Mouse (Mus musculus): ENCODE data around the gene Tdrd5. TPM values are rescaled to one million over a fixed set of nuclear protein-coding genes. Genes with fewer than 3 reads are reported as not detected.
"Not testable (repeated sequence)": the region's sequence is repeated elsewhere in the genome, so short reads cannot be mapped to it uniquely, and the experiment has no call there.

Gene Tdrd5
- not detected in 2 replicates for polyA plus RNA-seq (2012; ENCODE audit: insufficient read depth, insufficient read length, missing spikeins)

DNA sequence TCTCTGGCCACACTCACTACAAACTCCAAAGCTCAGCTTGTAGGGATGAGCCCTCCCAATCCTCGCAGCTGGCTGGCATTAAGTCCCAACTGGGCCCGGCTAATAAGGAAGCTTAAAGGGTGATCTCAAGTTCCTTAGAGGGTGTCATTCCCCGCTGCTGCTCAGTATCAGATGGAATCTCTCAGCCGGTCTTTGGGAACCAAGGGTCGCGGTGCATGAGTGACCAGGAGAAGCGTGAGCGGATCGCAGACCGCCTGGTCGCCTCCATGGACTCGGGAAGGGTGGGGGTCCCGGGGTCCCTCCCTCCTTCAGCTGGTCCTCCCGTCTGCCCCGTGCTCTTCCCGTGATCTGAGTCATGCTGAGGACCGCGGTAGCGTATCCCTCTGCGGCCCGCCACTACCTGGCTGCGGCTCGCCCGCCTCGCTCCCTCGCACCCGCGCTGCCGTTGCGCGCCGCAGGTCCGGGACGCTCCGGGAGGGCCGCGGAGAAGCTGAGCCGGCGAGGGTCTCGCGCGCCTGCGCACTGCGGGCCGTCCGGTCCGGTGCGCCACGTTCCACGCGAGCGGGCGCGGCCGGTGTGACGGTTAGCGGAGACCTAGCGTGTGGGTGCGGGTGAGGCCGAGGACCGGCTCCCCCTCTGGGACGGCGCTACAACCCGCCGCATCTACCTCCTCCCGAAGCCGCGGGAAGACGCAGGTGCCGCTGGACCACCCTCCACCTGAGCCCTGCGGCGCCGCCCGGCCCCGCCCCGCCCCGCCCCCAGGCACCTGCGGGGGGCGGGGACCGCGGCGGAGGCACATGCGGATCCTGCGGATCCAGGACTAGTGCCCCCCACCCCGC is at the start of gene Tdrd5:
TSS of gene Tdrd5 (minus strand) at position 754 of the 839 bp plus-strand sequence.
- no peak within 1 kb of the TSS for H3K27ac ChIP-seq (replicated peaks; ENCODE audit: low read depth, low read length)
- H3K4me1 ChIP-seq (ENCODE audit: control insufficient read depth, insufficient read depth, insufficient read length, low read length), result no peaks in the 10 kb centered on the region
- H3K4me3 ChIP-seq (ENCODE audit: insufficient read depth, low read depth, low read length), result peak within 1 kb of the TSS; percentile 47

DNA sequence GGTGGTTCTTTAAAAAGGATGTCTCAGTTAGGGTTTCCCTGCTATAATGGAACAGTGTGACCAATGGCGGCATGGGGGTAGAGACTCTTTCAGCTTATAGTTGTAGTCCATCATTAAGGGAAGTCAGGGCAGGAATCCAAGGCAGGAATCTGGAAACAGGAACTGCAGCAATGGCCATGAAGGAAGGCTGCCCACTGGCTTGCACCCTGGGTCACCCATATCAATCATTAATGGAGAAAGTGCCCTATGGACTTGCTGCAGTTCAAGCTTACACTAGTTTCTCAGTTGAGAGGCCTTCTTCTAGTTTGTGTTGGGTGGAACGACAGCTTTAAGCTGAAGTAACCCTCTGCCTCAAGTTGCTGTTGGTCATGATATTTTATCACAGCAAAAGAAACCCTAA is 49.0 kb upstream of the Tdrd5 start:
- Histone ChIP-seq H3K4me3 (ENCODE audit: insufficient read depth, low read depth, low read length) (no peak overlapping the region), H3K27ac (replicated peaks; ENCODE audit: low read depth, low read length) (no peak overlapping the region), H3K4me1 (ENCODE audit: control insufficient read depth, insufficient read depth, insufficient read length, low read length) (no peaks in the 10 kb centered on the region)

DNA sequence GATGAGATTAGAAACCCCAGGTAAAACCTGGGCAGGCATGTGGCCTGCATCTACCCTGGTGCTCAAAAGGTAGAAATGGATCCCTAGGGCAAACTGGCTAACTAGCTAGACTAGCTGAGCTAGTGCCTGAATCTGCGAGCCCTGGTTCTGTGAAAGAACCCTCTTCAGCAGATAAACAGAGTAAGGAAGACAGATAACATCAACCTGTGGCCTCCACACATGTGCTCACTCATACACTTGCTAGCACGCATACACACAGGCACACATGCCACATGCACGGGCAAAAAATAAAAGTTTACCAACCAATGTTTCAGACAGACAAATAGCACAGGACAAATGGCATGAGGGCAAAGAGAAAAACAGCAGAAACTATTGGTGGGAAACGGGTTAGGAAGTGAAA is 47.0 kb upstream of the Tdrd5 start:
- no peak overlapping the region for H3K27ac ChIP-seq (replicated peaks; ENCODE audit: low read depth, low read length)
- H3K4me1 ChIP-seq (ENCODE audit: control insufficient read depth, insufficient read depth, insufficient read length, low read length), result no peaks in the 10 kb centered on the region
- no peak overlapping the region for H3K4me3 ChIP-seq (ENCODE audit: insufficient read depth, low read depth, low read length)

DNA sequence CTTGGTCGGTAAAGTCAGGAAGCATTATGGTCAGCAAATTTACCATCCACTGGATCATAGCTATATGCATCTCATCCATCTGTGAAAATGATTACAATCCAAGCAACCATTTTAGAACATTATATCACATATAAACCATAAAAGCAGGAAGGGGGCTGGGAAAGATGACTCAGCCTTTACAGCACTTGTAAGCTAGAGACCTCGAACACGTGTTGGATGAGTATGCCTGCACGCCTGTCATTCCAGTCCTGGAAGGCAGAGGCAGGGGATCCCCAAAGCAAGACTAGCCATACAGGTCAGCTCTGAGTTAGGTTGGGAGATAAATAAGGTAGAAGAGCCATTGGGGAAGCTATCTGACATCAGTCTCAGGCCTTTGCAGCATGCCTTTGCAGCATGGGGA is 45.6 kb upstream of the Tdrd5 start:
- Histone ChIP-seq H3K27ac (replicated peaks; ENCODE audit: low read depth, low read length) (no peak overlapping the region), H3K4me3 (ENCODE audit: insufficient read depth, low read depth, low read length) (no peak overlapping the region), H3K4me1 (ENCODE audit: control insufficient read depth, insufficient read depth, insufficient read length, low read length) (no peaks in the 10 kb centered on the region)

DNA sequence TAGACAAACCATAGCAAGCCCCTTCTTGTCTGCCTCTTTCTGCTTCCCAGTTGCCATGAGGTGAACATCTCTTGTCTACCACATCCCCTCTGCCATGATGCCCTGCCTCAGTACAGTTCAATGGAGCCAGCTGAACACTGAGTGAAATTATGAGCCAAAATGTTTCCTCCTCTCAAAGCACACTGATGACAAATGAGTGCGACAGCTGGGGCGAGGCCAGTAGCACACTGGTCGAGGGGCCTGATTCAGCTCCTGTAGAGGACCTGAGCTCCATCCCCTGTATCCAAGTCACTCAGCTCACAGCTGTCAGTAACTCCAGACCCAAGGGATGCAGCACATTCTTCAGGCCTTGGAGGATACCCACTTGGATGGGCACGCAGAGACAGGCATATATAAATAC is 42.2 kb upstream of the Tdrd5 start:
- H3K27ac ChIP-seq (replicated peaks; ENCODE audit: low read depth, low read length), result no peak overlapping the region
- H3K4me3 ChIP-seq (ENCODE audit: insufficient read depth, low read depth, low read length), result no peak overlapping the region
- no peaks in the 10 kb centered on the region for H3K4me1 ChIP-seq (ENCODE audit: control insufficient read depth, insufficient read depth, insufficient read length, low read length)

DNA sequence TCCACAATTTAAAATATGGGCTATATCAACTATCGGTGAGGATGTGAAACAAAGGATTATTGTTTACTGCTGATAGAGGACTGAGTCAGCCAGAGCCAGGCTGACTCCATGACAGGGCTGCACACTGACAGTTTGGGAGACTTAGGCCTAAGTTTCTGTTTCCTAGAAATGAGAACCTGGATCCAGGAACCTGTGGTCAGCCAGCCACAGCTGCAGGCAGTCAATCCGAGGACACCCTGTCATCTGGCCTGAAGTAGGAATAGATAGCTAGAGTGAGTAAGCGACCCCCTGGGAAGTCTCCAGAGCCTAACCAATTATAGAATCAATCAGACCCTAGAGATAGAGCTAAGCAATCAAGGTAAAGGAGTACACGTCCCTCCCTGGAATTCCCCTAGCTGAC is 41.0 kb upstream of the Tdrd5 start:
- H3K27ac ChIP-seq (replicated peaks; ENCODE audit: low read depth, low read length), result no peak overlapping the region
- H3K4me1 ChIP-seq (ENCODE audit: control insufficient read depth, insufficient read depth, insufficient read length, low read length), result no peaks in the 10 kb centered on the region

DNA sequence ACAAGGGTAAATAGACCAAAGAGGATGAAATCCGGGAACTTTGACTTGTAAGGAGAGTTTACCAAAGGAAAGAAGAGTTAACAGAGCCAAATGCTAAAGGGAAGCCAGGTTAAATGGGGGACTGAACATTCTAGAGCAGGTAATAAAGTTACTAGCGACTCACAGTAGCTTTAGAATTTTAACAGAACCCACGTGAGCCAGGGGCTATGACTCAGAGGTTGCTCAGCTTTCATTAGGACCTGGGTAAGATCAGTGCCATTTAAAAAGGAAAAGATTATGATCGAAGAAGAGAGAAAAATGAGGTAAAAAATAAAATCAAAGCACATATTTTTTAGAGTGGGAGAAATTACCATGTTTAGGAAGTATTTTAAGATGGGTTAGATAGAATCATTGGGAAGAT is 37.4 kb upstream of the Tdrd5 start:
- Histone ChIP-seq H3K4me3 (ENCODE audit: insufficient read depth, low read depth, low read length) (no peak overlapping the region), H3K27ac (replicated peaks; ENCODE audit: low read depth, low read length) (no peak overlapping the region), H3K4me1 (ENCODE audit: control insufficient read depth, insufficient read depth, insufficient read length, low read length) (no peaks in the 10 kb centered on the region)

More for the DNA sequence above, 41.0 kb upstream of the Tdrd5 start:
- H3K4me3 ChIP-seq (ENCODE audit: insufficient read depth, low read depth, low read length), result no peak overlapping the region

DNA sequence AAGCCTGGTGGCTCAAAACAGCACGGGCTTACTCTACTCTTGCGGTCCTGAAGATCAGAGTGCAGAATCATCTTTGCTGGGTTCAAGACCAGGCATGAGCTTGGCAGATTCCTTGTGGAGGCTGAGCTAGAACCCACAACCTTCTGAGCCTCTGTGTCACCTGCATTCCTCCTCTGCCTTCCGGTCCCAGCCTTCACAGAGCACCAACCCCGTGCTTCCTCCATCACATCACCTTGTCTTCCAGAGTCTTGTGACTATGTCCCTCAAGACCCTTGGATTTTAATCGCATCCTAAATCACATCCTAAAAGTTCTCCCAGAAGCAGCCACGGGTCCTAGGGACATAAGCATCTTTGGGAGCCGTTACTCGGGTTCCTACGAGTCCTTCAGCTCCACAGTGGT is 19.7 kb upstream of the Tdrd5 start:
- no peaks in the 10 kb centered on the region for H3K4me1 ChIP-seq (ENCODE audit: control insufficient read depth, insufficient read depth, insufficient read length, low read length)
- no peak overlapping the region for H3K27ac ChIP-seq (replicated peaks; ENCODE audit: low read depth, low read length)
- no peak overlapping the region for H3K4me3 ChIP-seq (ENCODE audit: insufficient read depth, low read depth, low read length)

DNA sequence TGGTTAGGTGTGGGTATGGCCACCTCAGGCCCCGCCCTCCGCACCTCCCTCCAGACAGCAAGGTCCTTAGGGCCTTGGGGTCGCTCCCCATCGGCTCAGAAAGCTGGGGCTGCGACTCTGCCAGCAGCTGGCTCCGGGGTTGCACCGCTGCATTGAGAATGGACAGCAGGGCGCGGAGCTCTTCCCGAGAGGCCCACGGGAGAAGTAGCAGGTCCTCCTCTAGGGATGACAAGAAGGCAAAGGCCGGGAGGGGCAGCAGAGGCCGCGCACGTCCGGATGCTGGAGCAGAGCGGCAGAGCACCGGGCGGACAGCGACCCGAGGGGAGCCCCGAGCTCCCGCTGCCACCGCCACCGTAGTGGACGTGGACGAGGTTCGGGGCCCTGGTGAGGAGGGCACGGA is 7.2 kb upstream of the Tdrd5 start, which contains the start of gene Nphs2:
TSS of gene Nphs2 (plus strand) at position 98 of the 400 bp plus-strand sequence.
- Histone ChIP-seq H3K4me1 (ENCODE audit: control insufficient read depth, insufficient read depth, insufficient read length, low read length) (no peaks in the 10 kb centered on the region), H3K4me3 (ENCODE audit: insufficient read depth, low read depth, low read length) (no peak within 1 kb of the TSS), H3K27ac (replicated peaks; ENCODE audit: low read depth, low read length) (no peak within 1 kb of the TSS)

DNA sequence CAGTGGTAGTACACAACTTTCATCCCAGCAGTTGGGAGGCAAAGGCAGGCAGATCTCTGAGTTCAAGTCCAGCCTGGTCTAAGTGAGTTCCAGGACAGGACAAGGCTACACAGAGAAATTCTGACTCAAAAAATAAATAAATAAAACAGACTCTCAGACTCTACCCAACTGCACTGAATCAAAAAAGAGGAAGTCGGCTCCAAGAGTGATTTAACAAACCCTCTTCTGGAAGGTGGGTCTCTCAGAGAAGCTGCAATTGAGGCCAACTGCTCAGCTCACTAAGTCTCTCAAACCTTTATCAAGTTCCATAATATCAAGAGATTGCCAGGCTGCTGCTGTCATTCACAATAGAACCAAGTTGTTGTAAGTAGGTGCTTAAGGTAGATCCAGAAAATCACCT is 5.1 kb upstream of the Tdrd5 start:
- no peak overlapping the region for H3K4me3 ChIP-seq (ENCODE audit: insufficient read depth, low read depth, low read length)
- no peak overlapping the region for H3K27ac ChIP-seq (replicated peaks; ENCODE audit: low read depth, low read length)
- no peaks in the 10 kb centered on the region for H3K4me1 ChIP-seq (ENCODE audit: control insufficient read depth, insufficient read depth, insufficient read length, low read length)

DNA sequence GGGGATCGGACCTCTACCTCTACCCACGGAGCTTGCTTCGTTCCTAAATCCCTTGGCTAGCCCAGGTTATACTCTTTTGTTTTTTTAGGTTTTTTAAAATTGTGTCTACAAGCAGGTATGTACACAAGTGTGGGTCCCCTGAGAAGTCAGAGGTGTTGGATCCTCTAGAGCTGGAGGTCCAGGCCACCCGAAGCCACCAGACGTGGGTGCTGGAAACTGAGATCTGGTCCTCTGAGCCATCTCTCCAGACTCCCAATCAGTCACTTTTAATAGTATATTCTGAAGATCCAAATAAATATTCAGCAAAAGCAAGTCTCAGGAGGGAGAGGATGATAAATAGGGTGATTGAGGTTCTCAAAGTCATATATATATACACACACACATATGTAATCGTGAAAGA is 13.4 kb downstream of the Tdrd5 start:
- Histone ChIP-seq H3K4me1 (ENCODE audit: control insufficient read depth, insufficient read depth, insufficient read length, low read length) (no peaks in the 10 kb centered on the region), H3K4me3 (ENCODE audit: insufficient read depth, low read depth, low read length) (no peak overlapping the region), H3K27ac (replicated peaks; ENCODE audit: low read depth, low read length) (no peak overlapping the region)

DNA sequence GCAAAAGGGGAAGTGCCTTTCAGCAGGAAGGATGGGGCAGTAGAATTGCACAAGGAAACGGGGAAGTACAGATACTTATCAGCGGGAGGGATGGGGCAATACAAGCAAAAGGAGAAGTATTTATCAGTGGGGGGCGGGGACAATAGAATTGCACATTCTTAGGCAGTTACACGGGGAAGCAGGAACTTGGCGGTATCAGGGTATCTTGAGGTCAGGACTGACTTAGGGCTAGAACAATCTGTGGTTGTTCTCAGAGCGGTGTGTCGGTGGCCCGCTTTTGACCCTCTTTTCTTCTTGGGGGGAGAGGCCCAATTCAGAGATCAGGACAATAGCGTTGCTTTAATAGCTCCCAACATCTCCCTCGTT is 14.3 kb downstream of the Tdrd5 start:
- not testable (repeated sequence) for H3K4me1 ChIP-seq (ENCODE audit: control insufficient read depth, insufficient read depth, insufficient read length, low read length); H3K27ac ChIP-seq (replicated peaks; ENCODE audit: low read depth, low read length); H3K4me3 ChIP-seq (ENCODE audit: insufficient read depth, low read depth, low read length)

DNA sequence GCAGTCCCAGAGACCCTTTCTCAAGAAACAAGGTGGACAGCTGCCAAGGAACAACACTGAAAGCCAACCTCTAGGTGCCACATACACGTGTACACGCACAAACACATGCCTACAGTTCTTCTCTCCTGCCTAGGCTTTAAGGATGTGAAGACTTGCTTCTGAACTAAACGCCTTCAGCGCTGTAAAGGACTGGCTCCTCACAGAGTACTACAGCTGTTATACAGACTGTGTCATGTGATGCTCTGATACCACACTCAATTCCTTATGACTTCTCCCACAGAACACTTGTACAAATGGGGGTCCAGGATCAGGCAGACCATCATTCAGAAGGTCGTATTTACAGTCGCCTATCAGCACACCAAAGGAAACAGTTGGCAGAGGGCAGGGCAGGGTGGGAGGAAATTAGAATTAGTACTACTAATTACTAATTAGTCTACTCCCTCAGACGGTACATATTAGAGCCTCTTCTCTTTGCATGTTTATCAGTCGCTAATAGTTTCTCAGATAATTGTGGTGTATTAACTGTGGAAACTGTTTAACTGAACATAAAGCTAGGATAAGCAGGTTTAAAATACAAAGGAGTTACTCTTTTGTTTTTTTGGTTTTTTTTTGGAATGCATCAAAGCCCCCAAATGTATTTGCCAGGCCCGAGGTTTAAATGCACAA is 14.8 kb downstream of the Tdrd5 start:
- no peak overlapping the region for H3K4me3 ChIP-seq (ENCODE audit: insufficient read depth, low read depth, low read length)
- no peak overlapping the region for H3K27ac ChIP-seq (replicated peaks; ENCODE audit: low read depth, low read length)
- H3K4me1 ChIP-seq (ENCODE audit: control insufficient read depth, insufficient read depth, insufficient read length, low read length), result no peaks in the 10 kb centered on the region

DNA sequence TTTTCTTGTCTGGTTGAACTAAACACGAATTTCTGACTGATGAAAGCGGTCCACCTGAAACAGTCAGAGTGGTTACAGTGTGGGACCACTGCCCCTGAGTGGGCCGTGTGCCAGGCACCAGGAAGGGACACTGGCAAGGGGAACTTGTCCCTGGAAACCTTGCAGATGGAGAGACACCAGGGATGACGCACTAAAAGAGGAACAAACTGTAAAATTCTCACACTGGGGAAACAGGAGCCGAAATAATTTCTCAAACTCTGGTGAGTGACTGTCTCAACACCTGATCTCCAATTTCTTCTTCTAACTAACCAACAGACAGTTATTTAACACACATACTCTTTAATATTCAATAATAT is 17.9 kb downstream of the Tdrd5 start:
- no peak overlapping the region for H3K4me3 ChIP-seq (ENCODE audit: insufficient read depth, low read depth, low read length)
- no peaks in the 10 kb centered on the region for H3K4me1 ChIP-seq (ENCODE audit: control insufficient read depth, insufficient read depth, insufficient read length, low read length)
- H3K27ac ChIP-seq (replicated peaks; ENCODE audit: low read depth, low read length), result no peak overlapping the region

DNA sequence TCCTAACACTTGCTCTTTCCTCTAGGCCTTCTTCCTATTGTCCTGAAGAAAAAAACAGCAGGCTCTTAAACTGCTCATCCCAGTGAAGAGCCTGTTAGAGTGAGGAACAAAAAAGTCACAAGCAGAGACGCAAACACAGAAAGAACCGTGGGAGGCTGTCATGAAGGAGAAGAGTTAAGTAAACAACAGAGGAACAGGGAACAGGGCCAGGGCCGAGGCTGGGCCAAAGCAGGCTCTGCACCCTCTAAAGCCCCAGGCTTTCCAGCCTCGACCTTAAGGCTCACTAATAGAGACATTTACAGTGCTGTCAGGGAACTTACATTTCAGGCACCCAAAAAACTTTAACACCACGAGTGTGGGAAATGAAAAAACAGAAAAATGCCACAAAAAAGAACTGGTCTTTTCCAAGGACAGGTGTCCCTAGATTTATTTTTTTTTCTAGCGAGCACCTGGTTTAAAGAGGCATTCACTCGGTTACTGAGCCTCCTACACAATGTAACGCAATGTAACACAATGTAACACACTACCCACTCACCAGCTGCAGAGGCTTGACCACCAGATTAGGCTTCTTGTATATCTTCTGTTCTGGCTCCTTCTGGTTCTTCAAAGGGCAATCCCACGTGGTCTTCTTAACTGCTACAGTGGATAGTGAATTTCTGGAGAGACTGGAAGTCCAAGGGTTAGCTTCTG is 18.5 kb downstream of the Tdrd5 start:
- no peak overlapping the region for H3K4me3 ChIP-seq (ENCODE audit: insufficient read depth, low read depth, low read length)
- no peaks in the 10 kb centered on the region for H3K4me1 ChIP-seq (ENCODE audit: control insufficient read depth, insufficient read depth, insufficient read length, low read length)

More for the DNA sequence above, 18.5 kb downstream of the Tdrd5 start:
- no peak overlapping the region for H3K27ac ChIP-seq (replicated peaks; ENCODE audit: low read depth, low read length)

Measured in brown adipose tissue, adult 24 weeks (tissue).